Mouse (Mus musculus): ENCODE measurements at regions not wholly inside any gene's neighbourhood (a gene's known extent, or its start where the extent isn't known, plus 50 kb on each side); places are given as distances from the start of the nearest gene placed in this dataset.

- TF ChIP-seq CTCF (IDR thresholded peaks at IDR 0.05; ENCODE audit: low read depth) (no peak), EP300 (optimal IDR thresholded peaks at IDR 0.05) (no peak)
These were observed 211.0 kb downstream of the Cryba4 start for GRCm38 (mm10) chr5:112041285-112041684.

All from stomach, postnatal 0 days (tissue).